ENCODE assay signal across 22 mouse cellular contexts in the genomic region with DNA sequence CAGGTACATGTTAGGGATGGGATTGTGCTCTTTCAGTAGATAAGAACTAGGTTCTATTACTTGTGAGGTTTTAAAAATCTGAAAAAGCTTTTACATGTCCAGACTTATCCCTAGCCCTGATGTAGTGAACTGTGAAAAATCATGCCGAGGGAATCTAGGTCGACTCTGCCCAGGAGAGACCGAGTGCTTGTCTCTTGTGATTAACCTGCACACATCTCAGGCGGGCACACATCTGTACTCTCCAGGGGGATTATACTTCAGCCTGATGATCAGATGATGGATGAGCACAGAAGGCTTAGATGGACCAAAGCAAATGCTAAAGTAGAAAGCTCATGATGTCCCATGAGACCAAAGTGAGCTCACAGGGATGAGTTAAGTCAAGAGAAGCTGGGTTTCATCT. TPM values are rescaled to one million over a fixed set of nuclear protein-coding genes. Genes with fewer than 3 reads are reported as not detected.
DNase-seq lines count a peak whose midpoint lies in the region; ATAC-seq and TF ChIP-seq lines count a peak whose summit lies in the region.
"Had no signal": no experiment of that assay in that cellular context is flagged by ENCODE, and none has a peak within 500 bp of the region (broad histone marks: within the 10 kb centered on the region; RNA-seq: fewer than 3 reads in every experiment).

No protein-coding gene starts in this region.

- peak; percentile 24 for DNase-seq in cerebellum, adult 11-12 months
- DNase-seq in cerebellum, adult 11 months: no peak
- peak; percentile 39 for DNase-seq in cerebellum, adult 9-10 months
- DNase-seq in cerebellum, postnatal 25 days: peak; percentile 17 to 20
- no peak for DNase-seq in hindbrain, postnatal 0 days (ENCODE audit: low spot score)
- no peak for DNase-seq in hindbrain, embryonic 10.5 days (ENCODE audit: low spot score)
- DNase-seq in heart, adult 8-10 months (ENCODE audit: low spot score): no peak
- DNase-seq: adrenal gland, postnatal 14 days; gastrocnemius, adult 2 months; gastrocnemius, postnatal 25 days; heart, adult 11 months; heart, postnatal 14 days; kidney, adult 2 months had no signal

- no peak for TF ChIP-seq CTCF in hindbrain, postnatal 0 days (IDR thresholded peaks at IDR 0.05; ENCODE audit: low read depth)

- no peaks in the 10 kb centered on the region for H3K36me3 ChIP-seq in hindbrain, postnatal 0 days (ENCODE audit: insufficient read depth, low read length)
- no peaks in the 10 kb centered on the region for H3K36me3 ChIP-seq in hindbrain, embryonic 10.5 days
- H3K36me3 ChIP-seq: embryonic facial prominence, embryonic 13.5 days; heart, embryonic 15.5 days had no signal

- H3K27me3 ChIP-seq in hindbrain, postnatal 0 days (ENCODE audit: insufficient read depth, low read length): no peaks in the 10 kb centered on the region
- no peaks in the 10 kb centered on the region for H3K27me3 ChIP-seq in hindbrain, embryonic 10.5 days (ENCODE audit: insufficient read depth, poor library complexity, severe bottlenecking)
- H3K27me3 ChIP-seq: embryonic facial prominence, embryonic 13.5 days; heart, embryonic 15.5 days had no signal

- WGBS in hindbrain, postnatal 0 days: 72% methylated on average over 4 of the region's 4 CpGs
- 92% methylated on average over 4 of the region's 4 CpGs for WGBS in hindbrain, embryonic 10.5 days

- H3K9ac ChIP-seq in hindbrain, postnatal 0 days (replicated peaks; ENCODE audit: low read length): no peak overlapping the region
- H3K9ac ChIP-seq: embryonic facial prominence, embryonic 13.5 days; heart, embryonic 15.5 days; hindbrain, embryonic 14.5 days had no signal

- no peaks in the 10 kb centered on the region for H3K9me3 ChIP-seq in hindbrain, postnatal 0 days (ENCODE audit: low read length)
- no peaks in the 10 kb centered on the region for H3K9me3 ChIP-seq in hindbrain, embryonic 10.5 days
- H3K9me3 ChIP-seq: embryonic facial prominence, embryonic 13.5 days; heart, embryonic 15.5 days had no signal

- H3K4me3 ChIP-seq in hindbrain, postnatal 0 days (ENCODE audit: low read length): no peak overlapping the region
- H3K4me3 ChIP-seq in hindbrain, embryonic 10.5 days: no peak overlapping the region
- H3K4me3 ChIP-seq: embryonic facial prominence, embryonic 13.5 days; gastrocnemius, adult 2 months; heart, embryonic 15.5 days had no signal

- H3K4me1 ChIP-seq in hindbrain, postnatal 0 days (ENCODE audit: insufficient read depth, low read length): 0 out of 2 replicates have a peak, but pooled peaks cover 6% of the 10 kb centered on the region
- no peaks in the 10 kb centered on the region for H3K4me1 ChIP-seq in hindbrain, embryonic 10.5 days (replicated peaks)
- H3K4me1 ChIP-seq: embryonic facial prominence, embryonic 13.5 days; heart, embryonic 15.5 days had no signal

- no peak overlapping the region for H3K4me2 ChIP-seq in hindbrain, postnatal 0 days (ENCODE audit: low read depth, low read length)
- H3K4me2 ChIP-seq: embryonic facial prominence, embryonic 13.5 days; heart, embryonic 11.5 days; heart, embryonic 15.5 days; hindbrain, embryonic 14.5 days had no signal

- no peak for ATAC-seq in hindbrain, postnatal 0 days
- ATAC-seq: activated CD4-positive, CD25-positive, alpha-beta regulatory T cell, adult 4 months; forebrain, embryonic 14.5 days; intestine, embryonic 16.5 days; Patski had no signal

- H3K27ac ChIP-seq in hindbrain, postnatal 0 days: no peak overlapping the region
- no peak overlapping the region for H3K27ac ChIP-seq in hindbrain, embryonic 10.5 days
- H3K27ac ChIP-seq: embryonic facial prominence, embryonic 13.5 days; gastrocnemius, adult 2 months; heart, embryonic 15.5 days; hindbrain, embryonic 14.5 days had no signal

RNA-seq across cellular contexts. Expression of gene Ccdc90b, which starts 31.7 kb away (rescaled TPM):
- 17.5 and 33.2 TPM in 2 replicates for total RNA-seq in hindbrain, postnatal 0 days (2014; rRNA removed)
- polyA plus RNA-seq in hindbrain, postnatal 0 days (2015; fragmentation: Nextera tagmentation; extraction: Ambion mirVana): 53.5 and 62.3 TPM in 2 replicates
- 62.8 and 63.2 TPM in 2 replicates for polyA plus RNA-seq in hindbrain, embryonic 10.5 days (2016; fragmentation: Nextera tagmentation; extraction: Ambion mirVana)
- 10 to 100 TPM; 41.6 to 48.5 (median 44.1) TPM for total RNA-seq in heart, adult 8-10 months (2022)
- total RNA-seq: MEL had no signal

Comparison
In these comparisons a context has a peak if more than half of its experiments do, and no peak if none do; other contexts are left out.
1. DNase-seq: peak in cerebellum, adult 11-12 months (single experiment), cerebellum, adult 9-10 months (single experiment) and cerebellum, postnatal 25 days (2 of 2); none in cerebellum, adult 11 months (single experiment), hindbrain, postnatal 0 days (single experiment), hindbrain, embryonic 10.5 days (single experiment) and heart, adult 8-10 months (single experiment).